Mouse (Mus musculus) neural tube, embryonic 10.5 days (tissue): ENCODE measurements around the gene Tas1r1.

Experiments
- DNase-seq: peaks from one replicate; pipeline ENCODE4 v3.0.0-alpha.2; 2017; ENCODE audit warnings: low spot score; ENCODE audit errors: extremely low spot score

Tas1r1 gene

DNA sequence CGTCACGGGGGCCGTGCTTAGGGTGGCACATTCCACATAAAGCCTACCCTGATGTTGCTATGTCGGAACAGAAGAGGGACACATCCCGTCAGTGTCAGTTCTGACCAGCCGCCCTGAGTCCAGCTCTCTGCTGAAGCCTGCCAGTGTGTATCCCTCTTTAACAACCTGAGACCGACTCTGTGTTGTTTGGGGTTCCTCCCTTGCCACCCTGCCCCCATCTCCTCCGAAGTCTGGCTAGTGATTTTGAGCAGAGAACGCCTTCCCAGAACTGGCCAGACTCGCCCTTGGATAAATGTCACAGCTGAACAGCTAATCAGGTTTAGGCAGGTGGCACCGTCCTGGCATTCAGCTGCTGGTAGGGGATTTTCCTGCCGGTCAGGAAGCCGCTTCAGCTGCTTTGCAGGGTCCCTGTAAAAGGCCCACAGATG is 27.6 kb downstream of the Tas1r1 start:
- DNase-seq, result no peak

DNA sequence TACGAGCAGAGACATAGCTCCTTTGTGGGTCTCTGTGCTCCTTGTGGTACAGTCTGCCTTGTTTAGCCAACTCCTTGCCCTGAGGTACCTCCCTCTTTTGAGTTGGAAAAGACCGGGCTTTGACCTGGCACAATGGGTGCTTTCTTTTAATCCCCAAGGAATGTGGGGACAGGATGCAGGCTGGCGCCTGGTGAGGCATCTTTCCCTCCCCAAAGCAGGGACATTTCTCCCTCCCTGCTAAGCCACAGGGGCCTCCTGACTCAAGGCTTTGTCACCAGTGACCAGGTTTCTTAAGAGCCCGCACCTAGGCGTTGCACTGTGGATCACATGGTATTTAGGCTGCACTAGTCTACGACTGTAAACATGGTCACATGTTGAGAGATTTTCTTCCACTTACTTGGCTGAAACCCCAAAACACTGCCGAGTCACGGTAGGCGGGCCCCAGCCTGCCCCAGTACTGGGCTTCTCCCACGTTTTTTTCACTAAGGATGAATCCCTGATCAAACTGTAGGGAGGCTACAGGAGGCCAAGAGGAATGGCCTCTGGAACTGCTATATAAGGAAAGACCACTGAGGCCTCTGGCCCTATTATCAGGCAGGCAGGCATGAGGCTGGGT is 28.2 kb downstream of the Tas1r1 start:
- no peak for DNase-seq

DNA sequence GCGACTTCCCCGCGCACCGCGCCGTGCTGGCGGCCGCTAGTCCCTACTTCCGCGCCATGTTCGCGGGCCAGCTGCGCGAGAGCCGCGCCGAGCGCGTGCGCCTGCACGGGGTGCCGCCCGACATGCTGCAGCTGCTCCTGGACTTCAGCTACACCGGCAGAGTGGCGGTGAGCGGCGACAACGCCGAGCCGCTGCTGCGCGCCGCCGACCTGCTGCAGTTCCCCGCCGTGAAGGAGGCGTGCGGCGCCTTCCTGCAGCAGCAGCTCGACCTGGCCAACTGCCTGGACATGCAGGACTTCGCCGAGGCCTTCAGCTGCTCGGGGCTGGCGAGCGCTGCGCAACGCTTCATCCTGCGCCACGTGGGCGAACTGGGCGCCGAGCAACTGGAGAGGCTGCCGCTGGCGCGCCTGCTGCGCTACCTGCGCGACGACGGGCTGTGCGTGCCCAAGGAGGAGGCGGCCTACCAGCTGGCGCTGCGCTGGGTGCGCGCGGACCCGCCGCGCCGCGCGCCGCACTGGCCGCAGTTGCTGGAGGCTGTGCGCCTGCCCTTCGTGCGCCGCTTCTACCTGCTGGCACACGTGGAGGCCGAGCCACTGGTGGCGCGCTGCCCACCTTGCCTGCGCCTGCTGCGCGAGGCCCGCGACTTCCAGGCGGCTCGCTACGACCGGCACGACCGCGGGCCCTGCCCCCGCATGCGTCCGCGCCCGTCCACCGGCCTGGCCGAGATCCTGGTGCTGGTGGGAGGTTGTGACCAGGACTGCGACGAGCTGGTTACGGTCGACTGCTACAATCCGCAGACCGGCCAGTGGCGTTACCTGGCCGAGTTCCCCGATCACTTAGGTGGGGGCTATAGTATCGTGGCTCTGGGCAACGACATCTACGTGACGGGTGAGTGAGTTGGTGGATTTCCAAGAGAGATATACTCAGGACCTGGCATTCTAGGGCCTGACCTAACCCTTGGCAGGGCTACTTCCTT is 29.0 kb downstream of the Tas1r1 start:
- no peak for DNase-seq

DNA sequence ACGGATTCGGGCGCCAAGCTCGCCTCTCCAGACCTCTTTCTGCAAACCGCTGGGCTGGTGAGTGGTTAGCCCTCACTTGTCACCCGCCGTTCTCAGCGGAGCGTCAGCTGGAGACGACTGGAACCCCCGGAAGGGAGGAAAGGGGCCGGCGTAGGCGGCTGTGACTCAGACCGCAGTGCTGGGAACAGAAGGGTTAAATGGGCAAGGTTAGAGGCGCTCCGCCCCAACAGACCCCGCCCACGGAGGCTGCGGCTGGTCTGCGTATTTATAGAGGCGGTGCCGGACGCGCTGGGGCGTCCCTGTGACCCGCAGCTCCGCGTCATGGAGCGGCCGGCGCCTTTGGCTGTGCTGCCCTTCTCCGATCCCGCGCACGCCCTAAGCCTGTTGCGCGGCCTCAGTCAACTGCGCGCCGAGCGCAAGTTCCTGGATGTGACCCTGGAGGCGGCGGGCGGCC is 29.7 kb downstream of the Tas1r1 start, which contains the start of gene Klhl21:
Klhl21 (plus strand) TSS at position 182 of the 454 bp plus-strand sequence.
- DNase-seq, result peak; percentile 91

DNA sequence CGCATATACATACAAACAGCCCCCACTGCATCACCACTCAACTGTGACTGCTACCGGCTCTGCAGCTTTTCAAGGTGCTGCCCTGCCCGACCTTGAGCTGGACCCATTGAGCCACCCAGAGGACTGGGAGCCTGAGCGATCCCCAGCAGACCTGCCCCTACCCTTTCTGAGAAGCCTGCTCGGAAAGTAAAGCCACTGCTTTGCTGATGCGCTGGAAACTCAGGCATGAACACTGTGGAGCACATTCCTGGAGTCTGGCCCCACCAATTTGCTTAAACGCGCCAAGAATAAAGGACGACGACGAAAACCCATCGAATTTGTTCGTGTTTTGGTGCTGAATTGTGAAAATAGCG is 30.2 kb downstream of the Tas1r1 start:
- DNase-seq, result no peak

DNA sequence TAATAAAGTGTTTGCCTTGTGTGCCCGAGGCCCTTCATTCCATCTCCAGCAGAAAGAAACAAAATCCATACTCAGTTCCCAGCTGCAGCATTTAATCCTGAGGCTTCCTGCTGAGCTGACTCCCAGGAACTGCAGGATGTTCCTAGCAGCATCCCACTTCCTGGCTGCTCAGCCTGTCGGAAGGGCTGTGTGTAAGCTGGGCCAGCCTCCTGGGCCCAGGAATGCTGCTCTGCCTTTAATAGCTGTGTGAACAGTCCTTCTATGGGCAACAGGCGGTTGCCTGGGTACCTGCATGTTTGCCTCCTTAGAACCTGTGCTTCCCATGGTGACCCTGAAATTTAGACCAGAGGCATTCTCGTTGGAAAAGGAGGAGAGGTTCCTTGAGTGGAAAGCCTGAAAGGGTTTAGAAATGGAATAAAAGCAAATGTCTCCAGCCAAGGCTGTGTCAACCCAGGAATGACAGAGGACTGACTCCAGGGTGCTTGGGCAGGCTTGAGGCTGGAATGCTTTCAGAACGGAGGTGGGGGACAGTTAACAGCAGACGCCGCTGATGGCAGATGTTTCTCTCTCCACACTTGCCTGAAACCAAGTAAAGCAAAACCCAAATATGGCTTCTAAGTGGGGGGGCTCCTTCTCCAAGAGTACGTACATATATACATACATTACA is 30.8 kb downstream of the Tas1r1 start:
- DNase-seq, result no peak

DNA sequence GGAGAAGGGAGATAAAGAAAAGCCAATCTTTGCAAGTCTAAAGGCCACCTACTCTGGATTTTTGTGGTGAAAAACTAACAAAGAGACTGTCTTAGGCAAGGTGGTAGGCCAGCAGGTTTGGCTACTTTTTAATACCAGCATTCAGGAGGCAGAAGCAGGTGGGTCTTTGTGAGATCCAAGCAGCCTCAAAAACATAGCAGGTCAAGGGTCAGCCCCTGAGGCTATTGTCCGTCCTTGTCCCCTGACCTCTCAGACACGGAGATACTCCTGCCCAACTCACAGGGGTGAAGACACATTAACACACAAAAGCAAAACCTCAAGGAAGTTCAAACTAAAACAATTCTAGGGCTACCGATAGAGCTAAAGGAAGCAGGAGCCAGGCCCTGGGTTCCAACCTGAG is 31.6 kb downstream of the Tas1r1 start:
- DNase-seq, result no peak

DNA sequence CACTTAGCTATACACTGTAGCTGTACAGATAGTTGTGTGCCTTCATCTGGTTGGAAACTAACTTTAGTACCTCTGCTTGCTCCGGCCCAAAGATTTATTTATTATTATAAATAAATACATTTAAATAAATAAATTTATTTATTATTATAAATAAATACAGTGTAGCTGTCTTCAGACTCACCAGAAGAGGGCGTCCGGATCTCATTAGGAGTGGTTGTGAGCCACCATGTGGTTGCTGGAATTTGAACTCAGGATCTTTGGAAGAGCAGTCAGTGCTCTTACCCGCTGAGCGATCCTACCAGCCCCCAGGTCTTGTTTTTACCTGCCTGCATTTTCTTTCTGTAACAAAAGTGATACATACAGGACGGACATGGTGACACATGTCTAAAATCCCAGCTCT is 32.2 kb downstream of the Tas1r1 start:
- DNase-seq, result no peak

DNA sequence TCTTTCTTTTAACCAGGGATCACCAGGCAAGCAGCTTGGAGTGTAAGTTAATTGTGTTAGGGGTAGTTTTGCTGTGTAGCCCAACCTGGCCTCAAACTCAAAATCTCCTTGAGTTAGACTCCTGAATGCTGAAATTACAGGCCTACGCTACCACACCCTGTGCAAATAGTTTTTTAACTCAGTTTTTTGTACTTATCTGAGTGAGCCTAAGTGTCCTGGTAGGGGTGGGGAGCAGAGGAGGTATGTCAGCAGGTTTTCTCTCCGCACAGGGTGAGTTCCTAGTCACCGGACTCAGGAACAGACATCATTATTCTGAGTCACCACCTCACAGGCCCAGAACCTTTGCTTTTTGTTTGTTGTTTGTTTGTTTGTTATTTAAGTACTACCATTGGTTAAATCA is 36.3 kb downstream of the Tas1r1 start:
- DNase-seq, result no peak

DNA sequence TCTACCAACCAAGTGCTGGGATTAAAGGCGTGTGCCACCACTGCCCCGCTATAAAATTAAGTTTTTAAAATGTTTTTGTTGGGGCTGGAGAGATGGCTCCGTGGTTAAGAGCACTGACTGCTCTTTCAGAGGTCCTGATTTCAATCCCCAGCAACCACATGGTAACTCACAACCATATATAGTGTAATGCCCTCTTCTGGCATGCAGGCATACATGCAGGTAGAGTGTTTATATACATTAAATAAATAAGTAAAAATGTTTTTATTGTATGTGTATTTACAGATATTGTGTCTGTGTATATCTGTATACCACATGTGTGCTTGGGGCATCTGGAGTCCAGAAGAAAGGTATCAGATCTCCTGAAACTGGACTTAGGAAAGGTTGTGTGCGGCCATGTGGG is 37.0 kb downstream of the Tas1r1 start:
- DNase-seq, result no peak

DNA sequence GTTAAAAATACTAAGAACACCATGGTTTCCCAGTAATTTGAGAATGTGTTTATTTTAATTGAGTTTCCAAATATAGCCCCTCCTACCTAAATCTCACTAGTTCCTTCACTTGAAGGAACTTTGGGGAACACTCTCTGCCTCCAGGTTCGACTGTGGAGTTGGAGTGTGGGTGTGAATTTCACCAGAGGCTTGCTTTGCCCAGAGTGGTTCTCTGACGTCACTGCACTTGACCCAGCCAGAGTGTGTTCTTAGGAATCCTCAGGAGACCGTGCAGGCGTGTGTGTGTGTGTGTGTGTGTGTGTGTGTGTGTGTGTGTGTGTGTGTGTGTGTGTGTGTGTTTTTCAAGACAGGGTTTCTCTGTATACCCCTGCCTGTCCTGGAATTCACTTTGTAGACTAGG is 37.5 kb downstream of the Tas1r1 start:
- no peak for DNase-seq

DNA sequence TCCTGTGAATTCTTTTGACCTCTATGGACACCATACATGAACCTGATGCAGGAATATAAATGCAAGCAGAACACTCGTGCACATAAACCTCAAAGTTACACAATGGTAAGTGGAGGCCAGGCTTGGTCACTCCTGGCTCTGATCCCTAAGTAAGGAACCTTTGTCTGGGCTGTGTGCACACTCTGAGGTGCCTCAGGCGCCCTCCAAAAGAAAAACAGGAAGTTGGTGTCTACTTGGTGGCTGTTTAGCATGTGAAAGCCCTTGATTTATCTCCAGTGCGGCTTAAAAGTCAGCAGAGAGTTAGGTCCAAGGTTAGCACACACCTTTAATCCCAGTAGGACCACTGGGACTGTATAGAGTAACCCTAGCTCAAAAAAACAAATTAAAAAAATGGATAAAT is 38.9 kb downstream of the Tas1r1 start:
- DNase-seq, result no peak

DNA sequence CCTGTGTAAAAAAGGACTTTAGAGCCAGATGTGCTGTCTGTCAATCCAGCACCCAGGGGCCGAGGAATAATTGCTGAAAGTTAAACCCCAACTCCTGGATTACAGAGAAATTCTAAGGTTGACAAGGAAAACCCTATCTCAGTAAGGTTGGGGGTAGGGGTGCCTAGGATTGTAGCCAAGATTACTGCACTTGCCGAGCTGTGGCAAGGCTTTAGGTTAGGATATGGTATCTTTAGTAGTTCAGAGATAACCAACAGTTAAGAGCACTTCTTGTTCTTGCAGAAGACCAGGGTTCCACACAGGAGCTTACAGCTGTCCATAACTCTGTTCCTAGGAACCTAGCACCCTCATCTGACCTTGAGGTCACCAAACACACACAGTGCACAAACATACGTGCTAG is 40.7 kb downstream of the Tas1r1 start:
- DNase-seq, result no peak

DNA sequence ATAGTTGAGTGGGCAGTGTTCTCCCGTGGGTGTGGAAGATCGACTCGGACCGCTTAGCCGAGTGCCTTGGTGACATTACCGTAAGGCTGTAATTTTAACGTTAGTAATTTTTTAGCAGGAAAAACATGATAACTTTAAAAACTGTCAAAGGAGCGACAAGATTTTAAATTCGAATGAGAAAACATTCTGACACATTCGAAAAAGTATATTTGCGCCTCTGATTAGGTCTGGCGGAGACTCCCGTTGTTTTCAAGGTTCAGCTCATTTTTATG is 41.5 kb downstream of the Tas1r1 start:
- DNase-seq, result no peak

DNA sequence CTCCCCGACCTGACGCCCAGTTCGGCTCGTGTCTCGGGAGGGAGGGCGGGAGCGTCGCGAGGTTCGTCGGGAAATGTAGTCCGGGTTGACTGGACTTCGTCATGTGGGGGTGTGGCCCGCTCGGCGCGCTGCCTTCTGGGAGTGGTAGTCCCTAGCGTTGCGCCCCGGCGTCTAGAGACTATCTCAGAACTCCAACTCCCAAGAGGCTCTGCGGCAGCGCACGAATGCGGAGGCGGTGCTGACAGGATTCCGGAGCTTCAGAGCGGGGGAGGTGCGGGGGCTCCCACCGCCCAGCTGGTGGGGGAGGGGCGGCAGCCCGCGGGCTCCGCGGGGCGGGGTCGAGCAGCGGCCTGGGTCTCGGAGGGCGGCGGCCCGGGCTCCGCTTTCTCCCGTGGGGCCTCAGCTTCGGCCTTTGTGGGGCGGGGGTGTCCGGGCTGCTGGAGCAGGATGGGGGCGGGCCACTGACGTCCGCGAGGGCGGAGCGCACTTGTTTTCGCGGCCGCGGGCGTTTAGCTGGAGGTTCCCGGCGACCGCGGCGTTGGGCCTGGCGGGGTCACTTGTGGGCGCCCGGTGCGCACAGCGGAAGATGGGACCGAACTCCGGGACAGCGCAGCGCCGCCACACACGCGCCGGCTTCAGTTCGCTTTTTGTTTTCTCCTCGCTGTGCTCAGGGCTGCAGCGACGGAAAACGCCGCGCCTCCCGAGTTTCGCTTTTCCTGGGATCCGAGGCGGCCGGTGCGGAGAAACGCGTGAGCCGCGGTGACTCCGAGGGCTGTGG is 42.0 kb downstream of the Tas1r1 start, which contains the start of gene Phf13:
Phf13 (minus strand) TSS at position 86 of the 778 bp plus-strand sequence.
- DNase-seq, result peak; percentile 99

DNA sequence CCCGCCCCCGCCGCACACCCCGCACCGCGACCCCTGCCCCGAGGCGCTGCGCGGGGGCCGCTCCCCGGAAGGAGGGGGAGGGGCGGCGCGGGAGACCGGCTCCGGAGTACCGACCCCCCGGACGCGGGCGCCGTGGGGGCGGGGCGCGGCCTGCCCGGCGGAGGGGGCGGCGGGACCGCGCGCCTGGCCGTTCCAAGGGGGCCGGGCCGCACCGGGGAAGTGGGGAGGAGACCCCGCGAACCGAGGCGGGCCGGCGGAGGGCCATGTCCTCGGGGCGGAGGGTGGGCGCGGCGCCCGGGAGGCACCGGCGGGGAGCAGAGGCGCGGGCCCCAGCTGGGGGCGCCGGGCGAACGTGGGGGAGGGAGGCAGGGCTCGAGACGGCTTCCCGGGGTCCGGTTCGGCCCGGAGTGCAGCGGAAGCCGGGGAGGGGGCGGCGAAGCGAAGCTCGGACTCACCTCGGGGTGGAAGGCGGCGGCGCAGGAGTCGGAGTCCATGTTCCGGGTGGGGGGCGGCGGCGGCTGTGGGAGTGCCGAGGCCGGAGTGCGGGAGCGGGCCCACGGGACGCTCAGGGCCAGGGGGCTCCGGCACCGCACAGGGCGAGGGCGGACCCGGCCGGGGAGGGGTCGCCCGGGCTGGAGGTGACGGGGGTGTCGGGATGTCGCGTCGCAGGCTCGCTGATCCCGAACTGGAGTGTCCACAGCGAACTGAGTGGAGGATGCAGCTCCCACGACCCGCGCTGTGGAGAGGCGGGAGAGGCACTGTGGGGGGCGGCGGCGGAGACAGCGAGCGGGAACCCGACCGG is 42.8 kb downstream of the Tas1r1 start:
- DNase-seq, result no peak

DNA sequence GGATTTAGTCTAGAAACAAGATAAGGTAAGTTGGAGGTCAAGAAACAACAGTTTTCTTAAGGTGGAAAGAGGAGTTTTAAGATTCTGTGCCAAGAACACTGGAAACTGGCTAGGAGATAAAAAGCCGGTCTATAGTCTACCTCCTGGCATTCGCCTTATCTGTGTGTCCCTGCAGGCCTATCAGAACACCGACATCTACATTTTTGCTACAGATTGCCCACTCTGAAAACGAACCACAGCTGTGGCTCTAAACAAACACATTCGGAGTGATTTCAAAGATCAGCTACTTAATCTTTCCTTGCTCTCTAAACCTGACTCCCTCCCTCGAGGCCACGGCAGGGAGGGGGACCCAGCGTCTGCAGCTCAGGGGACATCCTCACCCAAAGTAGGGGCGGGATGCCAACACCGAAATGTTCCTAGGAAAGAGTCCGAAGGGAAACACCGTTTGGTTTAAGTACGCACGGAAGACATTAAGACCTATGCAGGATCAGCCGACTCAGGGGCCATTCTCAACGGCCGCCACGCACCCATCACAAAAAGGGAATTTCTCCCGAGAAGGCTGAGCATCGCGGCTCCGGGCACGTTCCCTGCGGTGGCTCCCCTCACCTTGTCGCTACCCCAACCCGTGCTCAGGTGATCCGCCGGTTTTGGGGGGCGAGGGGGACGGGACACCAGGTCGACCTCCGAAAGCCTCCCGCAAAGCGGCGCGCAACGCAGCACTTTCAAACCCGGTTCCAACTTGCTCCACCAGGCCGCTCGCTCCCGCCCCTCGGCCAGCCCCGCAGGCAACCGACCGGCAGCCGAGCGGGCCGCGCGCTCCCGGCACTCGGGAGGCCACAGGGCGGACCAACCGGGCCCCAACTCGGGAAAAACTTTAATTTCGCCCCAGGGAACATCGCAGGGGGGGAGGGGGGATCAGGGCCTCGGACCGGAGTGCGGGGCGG is 43.9 kb downstream of the Tas1r1 start:
- DNase-seq, result peak; percentile 65

DNA sequence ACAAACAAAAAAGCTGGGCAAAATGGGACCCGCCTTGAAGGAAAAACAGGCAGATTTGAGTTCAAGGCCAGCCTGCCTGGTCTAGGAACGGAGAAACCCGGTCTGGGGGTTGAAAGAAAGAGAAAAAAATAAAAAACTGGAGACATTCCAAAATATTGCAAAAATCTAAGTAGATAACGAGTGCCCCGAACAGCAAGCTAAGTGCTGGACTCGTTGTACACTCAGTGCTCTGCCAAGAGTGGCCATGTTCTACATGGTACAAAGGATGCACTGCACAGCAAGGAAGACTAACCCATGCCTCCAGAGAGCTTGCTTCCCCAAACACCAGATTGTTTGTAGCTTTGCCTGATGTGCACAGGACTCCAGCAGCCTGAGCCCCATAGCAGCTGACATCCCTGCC is 45.3 kb downstream of the Tas1r1 start:
- no peak for DNase-seq

DNA sequence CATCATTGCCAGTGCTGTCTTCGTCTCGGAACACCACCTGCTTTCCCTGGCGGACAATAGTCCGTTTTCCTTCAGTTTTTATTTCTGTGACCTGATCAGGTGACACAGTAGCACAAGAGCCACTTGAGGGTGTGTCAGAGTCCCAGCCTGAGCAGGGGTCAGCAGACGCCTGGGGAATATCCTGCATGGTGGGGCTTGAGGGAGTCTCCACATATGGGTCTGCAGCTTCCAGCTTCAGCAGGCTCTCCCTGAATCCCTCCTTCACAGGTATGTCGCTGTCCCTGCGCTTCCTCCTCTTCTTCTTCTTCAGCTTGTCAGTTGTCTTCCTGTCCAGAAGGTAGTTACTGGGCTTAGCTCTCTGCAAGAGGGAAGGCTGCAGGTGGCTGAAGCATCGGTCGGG is 46.3 kb downstream of the Tas1r1 start:
- no peak for DNase-seq

DNA sequence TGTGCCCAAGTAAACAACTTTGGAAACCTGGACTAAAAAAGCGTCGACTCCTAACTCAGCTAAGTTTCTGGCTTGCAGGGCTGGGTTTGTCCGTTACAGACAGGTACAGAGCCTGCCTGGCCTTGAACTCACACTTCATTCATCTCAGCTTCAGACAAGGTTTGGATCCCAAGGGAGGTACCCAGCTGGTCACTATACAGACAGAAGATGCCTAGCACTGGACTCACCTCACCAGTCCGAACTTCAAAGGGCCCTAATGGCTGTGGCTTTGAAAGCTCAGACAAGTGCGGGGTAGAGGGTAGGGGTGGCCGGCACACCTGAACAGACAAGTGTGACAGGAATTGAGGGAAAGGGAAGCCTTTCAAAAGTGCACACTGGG is 49.3 kb downstream of the Tas1r1 start:
- peak; percentile 38 for DNase-seq
